Mouse (Mus musculus) small intestine, adult 2 months (tissue): ENCODE data around the gene Olfr397. TPM values are rescaled to one million over a fixed set of nuclear protein-coding genes. Genes with fewer than 3 reads are reported as not detected.

ENCODE experiments used
- H3K27ac ChIP-seq: fragments of 200-500 bp; 2 replicates; pipeline ENCODE4 v1.5.1; 2012; ENCODE audit warnings: low read depth, low read length, control low read depth, inconsistent platforms; ENCODE audit not compliant: insufficient read depth
- H3K27me3 ChIP-seq: fragments of 200-500 bp; 2 replicates; pipeline ENCODE4 v1.6.1; 2012; ENCODE audit warnings: mild to moderate bottlenecking, moderate library complexity, low read length, inconsistent platforms; ENCODE audit not compliant: control insufficient read depth, insufficient read depth
- H3K36me3 ChIP-seq: fragments of 200-500 bp; 2 replicates; pipeline ENCODE4 v1.6.1; 2012; ENCODE audit warnings: mild to moderate bottlenecking, low read length, control low read depth, inconsistent platforms; ENCODE audit not compliant: control insufficient read depth, insufficient read depth
- H3K4me1 ChIP-seq: fragments of 200-500 bp; 2 replicates; pipeline ENCODE4 v1.6.1; 2012; ENCODE audit warnings: low read length, inconsistent platforms, mixed read lengths; ENCODE audit not compliant: control insufficient read depth, insufficient read depth, insufficient read length
- H3K4me3 ChIP-seq: fragments of 200-500 bp; 2 replicates; pipeline ENCODE4 v1.5.1; 2012; ENCODE audit warnings: low read depth, mild to moderate bottlenecking, control low read depth, inconsistent platforms, low read length, moderate library complexity
- CTCF ChIP-seq: fragments of 200-500 bp; IDR thresholded peaks from 2 replicates; pipeline ENCODE4 v1.5.1; 2012; ENCODE audit warnings: low read depth, mild to moderate bottlenecking, control low read depth, inconsistent platforms, low read length, moderate library complexity, mixed read lengths; ENCODE audit not compliant: insufficient replicate concordance, insufficient read length; ENCODE audit errors: extremely low read depth
- POLR2A ChIP-seq: fragments of 200-500 bp; IDR thresholded peaks from 2 replicates; pipeline ENCODE4 v1.6.1; 2012; ENCODE audit warnings: low read depth, mild to moderate bottlenecking, control low read depth, inconsistent platforms, low read length, moderate library complexity
- WGBS: fragments of 180-500 bp; shearing (Covaris S2); methylation state at CpG from one replicate; pipeline ENCODE4 v1.1.7; 2018; 5-methylcytosine and 5-hydroxymethylcytosine counted together
- polyA plus RNA-seq: library from polyadenylated mRNA; depleted of rRNA; stranded (reverse); fragments of >200 nt; gene quantifications from 2 replicates; pipeline ENCODE4 v1.2.3, GENCODE M21; 2012; rRNA removed

Olfr397 gene
- not detected in 2 replicates for polyA plus RNA-seq

DNA sequence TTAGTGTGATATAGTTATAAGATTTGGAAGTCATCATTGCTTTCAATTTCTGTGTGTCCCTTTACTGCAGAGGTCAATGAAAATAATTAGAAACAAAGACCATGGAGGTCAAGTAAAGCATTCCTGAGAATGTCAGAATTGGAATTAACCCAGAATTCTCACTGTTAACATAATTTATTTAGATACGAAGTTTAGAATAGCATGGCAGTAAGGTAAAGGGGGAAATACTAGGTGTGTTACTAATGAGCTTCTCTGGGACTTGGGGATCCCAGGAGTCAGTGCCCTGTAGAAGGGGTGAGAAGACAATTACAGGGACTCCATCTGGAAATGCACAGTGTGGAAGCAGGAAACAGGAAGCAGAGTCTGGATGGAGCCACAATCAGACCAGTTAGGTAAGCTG, at the start of gene Olfr397:
Olfr397 (plus strand) TSS at position 301 of the 400 bp plus-strand sequence.
- H3K4me3 ChIP-seq, result no peak within 1 kb of the TSS
- H3K4me1 ChIP-seq, result no peaks in the 10 kb centered on the region
- no peak within 1 kb of the TSS for H3K27ac ChIP-seq
- TF ChIP-seq POLR2A, result no peak
- TF ChIP-seq CTCF, result no peak
- H3K36me3 ChIP-seq, result no peaks in the 10 kb centered on the region
- H3K27me3 ChIP-seq, result no peaks in the 10 kb centered on the region
- WGBS, result 74% methylated on average over 1 of the region's 1 CpGs

DNA sequence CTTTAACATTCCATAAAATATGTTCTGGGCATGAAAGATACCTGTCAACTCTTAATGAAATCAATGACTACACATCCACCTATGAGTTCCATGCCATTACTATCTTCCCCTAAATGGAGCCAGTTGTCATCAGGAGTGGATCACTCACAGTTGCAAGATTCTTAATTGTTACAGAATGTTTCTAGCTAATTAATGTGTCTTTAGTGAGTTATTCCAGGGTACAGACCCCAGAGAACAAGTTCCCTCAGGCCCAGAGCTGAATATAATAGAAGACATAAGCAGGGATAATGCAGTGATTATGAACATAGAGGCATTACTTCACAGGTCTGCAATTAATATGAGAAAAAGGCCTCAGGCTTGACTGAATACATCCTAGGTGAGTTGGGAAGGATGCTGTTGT, 24.2 kb upstream of the Olfr397 start, which contains the start of gene Olfr23:
Olfr23 (plus strand) TSS at position 301 of the 400 bp plus-strand sequence.
- Histone ChIP-seq H3K36me3 (no peaks in the 10 kb centered on the region), H3K4me1 (no peaks in the 10 kb centered on the region), H3K27me3 (no peaks in the 10 kb centered on the region), H3K27ac (no peak within 1 kb of the TSS), H3K4me3 (no peak within 1 kb of the TSS)
- TF ChIP-seq POLR2A (no peak), CTCF (no peak)

GRCm38 (mm10) chr11:73990307-73990706, 29.7 kb downstream of the Olfr397 start, which contains the start of gene Olfr398:
Gene Olfr398, minus strand, starts transcription at chr11:73990407.
- Histone ChIP-seq H3K4me1 (no peaks in the 10 kb centered on the region), H3K27ac (no peak within 1 kb of the TSS), H3K36me3 (no peaks in the 10 kb centered on the region), H3K27me3 (no peaks in the 10 kb centered on the region), H3K4me3 (no peak within 1 kb of the TSS)
- TF ChIP-seq POLR2A (no peak), CTCF (no peak)

GRCm38 (mm10) chr11:73993115-73993514, 32.5 kb downstream of the Olfr397 start:
- Histone ChIP-seq H3K27me3 (no peaks in the 10 kb centered on the region), H3K4me1 (no peaks in the 10 kb centered on the region), H3K36me3 (no peaks in the 10 kb centered on the region), H3K4me3 (no peak overlapping the region), H3K27ac (no peak overlapping the region)
- TF ChIP-seq POLR2A (no peak), CTCF (no peak)

Other genes with a start within 250 kb of the Olfr397 start
- gene Olfr389, start 180.1 kb upstream of the Olfr397 start, polyA plus RNA-seq, result not detected in 2 replicates
- gene Olfr390, start 177.9 kb upstream of the Olfr397 start, polyA plus RNA-seq, result not detected in 2 replicates
- gene Olfr391-ps, start 157.8 kb upstream of the Olfr397 start, polyA plus RNA-seq, result not detected in 2 replicates
- gene Olfr392, start 143.8 kb upstream of the Olfr397 start, polyA plus RNA-seq, result not detected in 2 replicates
- not detected in 2 replicates for gene Olfr393, start 109.4 kb upstream of the Olfr397 start, polyA plus RNA-seq
- not detected in 2 replicates for gene Olfr394, start 70.0 kb upstream of the Olfr397 start, polyA plus RNA-seq
- gene Olfr395, start 51.5 kb upstream of the Olfr397 start, polyA plus RNA-seq, result not detected in 2 replicates
- gene Olfr23, start 24.1 kb upstream of the Olfr397 start, polyA plus RNA-seq, result not detected in 2 replicates
- not detected in 2 replicates for gene Olfr398, start 29.6 kb downstream of the Olfr397 start, polyA plus RNA-seq
- not detected in 2 replicates for gene Olfr139, start 95.7 kb downstream of the Olfr397 start, polyA plus RNA-seq
- gene Olfr399, start 95.8 kb downstream of the Olfr397 start, polyA plus RNA-seq, result not detected in 2 replicates
- gene Zfp616, start 109.1 kb downstream of the Olfr397 start, polyA plus RNA-seq, result not detected in 2 replicates
- gene Olfr401, start 152.9 kb downstream of the Olfr397 start, polyA plus RNA-seq, result not detected in 2 replicates
- not detected in 2 replicates for gene Olfr402, start 192.7 kb downstream of the Olfr397 start, polyA plus RNA-seq
- not detected in 2 replicates for gene Olfr403, start 225.4 kb downstream of the Olfr397 start, polyA plus RNA-seq